Comparison of ENCODE assay signal across 8 mouse cellular contexts in genomic region chr8:74994540-74994939, GRCm38 (mm10). TPM values are rescaled to one million over a fixed set of nuclear protein-coding genes. Genes with fewer than 3 reads are reported as not detected.
DNase-seq lines count a peak whose midpoint lies in the region; ATAC-seq and TF ChIP-seq lines count a peak whose summit lies in the region.

No protein-coding gene starts in this region.

- no peaks in the 10 kb centered on the region for H3K27me3 ChIP-seq in lung, embryonic 14.5 days (ENCODE audit: insufficient read depth, low read length)
- peaks cover 18% of the 10 kb centered on the region for H3K27me3 ChIP-seq in liver, embryonic 13.5 days
- H3K27me3 ChIP-seq in small intestine, adult 2 months (ENCODE audit: control insufficient read depth, insufficient read depth, low read length) = no peaks in the 10 kb centered on the region

- H3K4me1 ChIP-seq in lung, embryonic 14.5 days (ENCODE audit: insufficient read depth) = no peaks in the 10 kb centered on the region
- peaks cover 10% of the 10 kb centered on the region for H3K4me1 ChIP-seq in liver, embryonic 13.5 days (replicated peaks)
- H3K4me1 ChIP-seq in small intestine, adult 2 months (ENCODE audit: control insufficient read depth, insufficient read depth, insufficient read length, low read length) = peaks cover 4% of the 10 kb centered on the region; the same call in 1 of the 2 replicates

- no peaks in the 10 kb centered on the region for H3K9me3 ChIP-seq in lung, embryonic 14.5 days (ENCODE audit: low read depth, low read length)
- no peaks in the 10 kb centered on the region for H3K9me3 ChIP-seq in liver, embryonic 13.5 days (replicated peaks)

- H3K9ac ChIP-seq in lung, embryonic 14.5 days = peak overlapping the region; percentile 99
- H3K9ac ChIP-seq in liver, embryonic 13.5 days = peak overlapping the region; percentile 89

- ATAC-seq in lung, embryonic 14.5 days (ENCODE audit: insufficient read depth) = 0 out of 2 replicates have a peak, but pooled peaks have one; percentile 23
- ATAC-seq in liver, embryonic 13.5 days (ENCODE audit: low read depth) = no peak
- ATAC-seq in inflammation-experienced regulatory T-cells, adult 6 months = no peak

- TF ChIP-seq POLR2A in small intestine, adult 2 months (IDR thresholded peaks at IDR 0.05; ENCODE audit: low read depth, low read length) = no peak

- H3K4me2 ChIP-seq in lung, embryonic 14.5 days = peak overlapping the region; percentile 56
- peak overlapping the region; percentile 78 for H3K4me2 ChIP-seq in liver, embryonic 13.5 days

- peaks cover 11% of the 10 kb centered on the region for H3K36me3 ChIP-seq in lung, embryonic 14.5 days (ENCODE audit: insufficient read depth)
- H3K36me3 ChIP-seq in liver, embryonic 13.5 days = peaks cover 13% of the 10 kb centered on the region
- H3K36me3 ChIP-seq in small intestine, adult 2 months (ENCODE audit: control insufficient read depth, insufficient read depth, low read length) = peaks cover 10% of the 10 kb centered on the region

- intact Hi-C loops in heart, postnatal 36 days (cut with DNase I) = loop anchor here (2.0 to 10.0 kb wide), 3 partner anchors 38 to 220 kb away; partner anchors contain the start of genes Rasd2 and Tom1

- DNase-seq in lung, embryonic 14.5 days = peak; percentile 52
- no peak for DNase-seq in lung, postnatal 25 days (ENCODE audit: low spot score)
- peak; percentile 23 for DNase-seq in cerebellum, adult 9-11 months
- peak; percentile 7 to 14 for DNase-seq in heart, postnatal 36 days
- DNase-seq in liver, embryonic 13.5 days = no peak
- no peak for DNase-seq in urinary bladder, adult 2 months (ENCODE audit: low spot score)

- H3K27ac ChIP-seq in lung, embryonic 14.5 days (ENCODE audit: low read depth) = peak overlapping the region; percentile 97
- H3K27ac ChIP-seq in liver, embryonic 13.5 days = peak overlapping the region; percentile 85
- no peak overlapping the region for H3K27ac ChIP-seq in small intestine, adult 2 months (ENCODE audit: insufficient read depth, low read depth, low read length)

- peak overlapping the region; percentile 86 for H3K4me3 ChIP-seq in lung, embryonic 14.5 days (ENCODE audit: low read depth, low read length)
- peak overlapping the region; percentile 73 for H3K4me3 ChIP-seq in liver, embryonic 13.5 days (replicated peaks)
- H3K4me3 ChIP-seq in small intestine, adult 2 months (ENCODE audit: low read depth, low read length) = peak overlapping the region; percentile 40

- whole genome bisulfite sequencing in lung, embryonic 14.5 days = 5% methylated on average over 7 of the region's 7 CpGs
- WGBS in liver, embryonic 13.5 days (ENCODE audit: insufficient replicate concordance) = 9% methylated on average over 7 of the region's 7 CpGs
- WGBS in small intestine, adult 2 months = 7% methylated on average over 7 of the region's 7 CpGs

- no peak for TF ChIP-seq CTCF in lung, embryonic 14.5 days (IDR thresholded peaks at IDR 0.05; ENCODE audit: low read depth)
- TF ChIP-seq CTCF in small intestine, adult 2 months (IDR thresholded peaks at IDR 0.05; ENCODE audit: extremely low read depth, insufficient read length, insufficient replicate concordance, low read depth, low read length) = no peak

RNA-seq across cellular contexts. Expression of gene Hmgxb4, which starts 1.4 kb away (rescaled TPM):
- 52.0 and 54.6 TPM in 2 replicates for polyA plus RNA-seq in lung, embryonic 14.5 days (2014; fragmentation: Nextera tagmentation; extraction: Ambion mirVana)
- 10 to 100 TPM; 12.7 to 16.3 TPM for total RNA-seq in heart, postnatal 36 days (2021)
- polyA plus RNA-seq in liver, embryonic 13.5 days (2015; fragmentation: Nextera tagmentation; extraction: Ambion mirVana) = 13.6 and 13.8 TPM in 2 replicates
- 2.0 and 3.9 TPM in 2 replicates for polyA plus RNA-seq in small intestine, adult 2 months (2012; rRNA removed)
- polyA plus RNA-seq in inflammation-experienced regulatory T-cells, adult 6 months (2017; shearing (Covaris generic)) = 10 to 100 TPM; 32.6 to 57.3 (median 42.5) TPM
- 27.8 and 30.9 TPM in 2 replicates for polyA plus RNA-seq in urinary bladder, adult 2 months (2012; rRNA removed)

RNA-seq across cellular contexts. Expression of gene Tom1, which starts 39.0 kb away (rescaled TPM):
- polyA plus RNA-seq in lung, embryonic 14.5 days (2014; fragmentation: Nextera tagmentation; extraction: Ambion mirVana) = 18.7 and 20.8 TPM in 2 replicates
- total RNA-seq in heart, postnatal 36 days (2021) = 10 to 100 TPM; 60.7 to 71.3 TPM
- 12.1 and 13.2 TPM in 2 replicates for polyA plus RNA-seq in liver, embryonic 13.5 days (2015; fragmentation: Nextera tagmentation; extraction: Ambion mirVana)
- polyA plus RNA-seq in small intestine, adult 2 months (2012; rRNA removed) = 19.2 and 28.0 TPM in 2 replicates
- polyA plus RNA-seq in inflammation-experienced regulatory T-cells, adult 6 months (2017; shearing (Covaris generic)) = 10 to 100 TPM; 13.7 to 24.0 (median 15.1) TPM
- 17.3 and 22.5 TPM in 2 replicates for polyA plus RNA-seq in urinary bladder, adult 2 months (2012; rRNA removed)

Comparison
In these comparisons a context has a peak if more than half of its experiments do, and no peak if none do; other contexts are left out.
1. DNase-seq: peak in lung, embryonic 14.5 days (single experiment), cerebellum, adult 9-11 months (single experiment) and heart, postnatal 36 days (2 of 2); none in lung, postnatal 25 days (single experiment), liver, embryonic 13.5 days (single experiment) and urinary bladder, adult 2 months (single experiment).
2. Peak in every context shown above with its lines, with median percentiles within 50 percentile points of each other: H3K4me3 ChIP-seq.